Mouse (Mus musculus) ovary, adult 18-20 months (tissue): ENCODE results near the gene Isoc2a.

Experiments used
- DNase-seq: peaks from one replicate; pipeline ENCODE4 v3.0.0; 2022; ENCODE audit warnings: low spot score, mixed read lengths

Isoc2a gene

DNA sequence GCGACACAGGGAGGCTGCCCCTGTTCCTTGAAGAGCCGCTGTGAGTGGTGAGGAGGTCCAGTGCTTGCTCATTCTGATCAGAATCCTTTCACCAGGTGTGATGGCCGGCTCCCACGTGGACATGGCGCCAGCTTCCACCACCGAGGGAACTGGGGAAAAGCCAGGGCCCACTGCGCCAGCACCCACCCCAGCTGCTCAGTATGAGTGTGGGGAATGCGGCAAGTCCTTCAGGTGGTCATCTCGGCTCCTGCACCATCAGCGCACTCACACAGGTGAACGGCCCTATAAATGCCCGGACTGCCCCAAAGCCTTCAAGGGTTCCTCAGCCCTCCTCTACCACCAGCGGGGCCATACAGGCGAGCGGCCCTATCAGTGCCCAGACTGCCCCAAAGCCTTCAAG lies 41.7 kb downstream of the Isoc2a start:
- no peak for DNase-seq

DNA sequence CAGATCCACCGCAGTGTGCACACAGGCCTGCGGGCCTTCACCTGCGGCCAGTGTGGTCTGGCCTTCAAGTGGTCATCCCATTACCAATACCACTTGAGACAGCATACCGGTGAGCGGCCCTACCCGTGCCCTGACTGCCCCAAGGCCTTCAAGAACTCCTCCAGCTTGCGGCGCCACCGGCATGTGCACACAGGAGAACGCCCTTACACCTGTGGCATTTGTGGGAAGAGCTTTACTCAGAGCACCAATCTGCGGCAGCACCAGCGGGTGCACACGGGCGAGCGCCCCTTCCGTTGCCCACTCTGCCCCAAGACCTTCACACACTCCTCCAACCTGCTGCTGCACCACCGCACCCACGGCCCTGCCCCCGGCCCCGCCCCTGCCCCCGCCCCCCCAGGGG lies 42.1 kb downstream of the Isoc2a start:
- DNase-seq: no peak

DNA sequence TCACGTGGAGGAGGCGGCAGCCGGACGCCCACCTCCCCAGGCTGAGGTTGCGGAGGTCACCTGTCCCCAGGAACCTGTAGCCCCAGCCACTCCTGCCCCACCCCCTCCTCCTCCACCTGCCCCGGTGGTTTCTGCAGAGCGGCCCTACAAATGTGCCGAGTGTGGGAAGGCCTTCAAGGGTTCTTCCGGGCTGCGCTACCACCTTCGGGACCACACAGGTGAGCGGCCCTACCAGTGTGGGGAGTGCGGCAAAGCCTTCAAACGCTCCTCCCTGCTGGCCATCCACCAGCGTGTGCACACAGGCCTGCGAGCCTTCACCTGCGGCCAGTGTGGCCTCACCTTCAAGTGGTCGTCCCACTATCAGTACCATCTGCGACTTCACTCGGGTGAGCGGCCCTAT lies 43.0 kb downstream of the Isoc2a start:
- DNase-seq: no peak

DNA sequence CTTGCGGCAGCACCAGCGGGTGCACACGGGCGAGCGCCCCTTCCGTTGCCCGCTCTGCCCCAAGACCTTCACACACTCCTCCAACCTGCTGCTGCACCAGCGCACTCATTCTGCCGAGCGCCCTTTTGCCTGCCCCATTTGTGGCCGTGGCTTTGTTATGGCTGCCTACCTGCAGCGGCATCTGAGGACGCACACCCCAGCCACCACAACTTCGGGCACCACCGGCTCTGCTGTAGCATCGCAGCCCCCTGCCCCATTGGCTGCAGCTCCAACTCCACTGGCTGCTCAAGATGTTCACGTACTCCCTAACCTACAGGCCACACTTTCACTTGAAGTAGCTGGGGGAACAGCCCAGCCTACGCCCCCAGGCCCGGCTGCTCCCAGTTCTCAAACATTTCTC lies 43.5 kb downstream of the Isoc2a start:
- DNase-seq: no peak

DNA sequence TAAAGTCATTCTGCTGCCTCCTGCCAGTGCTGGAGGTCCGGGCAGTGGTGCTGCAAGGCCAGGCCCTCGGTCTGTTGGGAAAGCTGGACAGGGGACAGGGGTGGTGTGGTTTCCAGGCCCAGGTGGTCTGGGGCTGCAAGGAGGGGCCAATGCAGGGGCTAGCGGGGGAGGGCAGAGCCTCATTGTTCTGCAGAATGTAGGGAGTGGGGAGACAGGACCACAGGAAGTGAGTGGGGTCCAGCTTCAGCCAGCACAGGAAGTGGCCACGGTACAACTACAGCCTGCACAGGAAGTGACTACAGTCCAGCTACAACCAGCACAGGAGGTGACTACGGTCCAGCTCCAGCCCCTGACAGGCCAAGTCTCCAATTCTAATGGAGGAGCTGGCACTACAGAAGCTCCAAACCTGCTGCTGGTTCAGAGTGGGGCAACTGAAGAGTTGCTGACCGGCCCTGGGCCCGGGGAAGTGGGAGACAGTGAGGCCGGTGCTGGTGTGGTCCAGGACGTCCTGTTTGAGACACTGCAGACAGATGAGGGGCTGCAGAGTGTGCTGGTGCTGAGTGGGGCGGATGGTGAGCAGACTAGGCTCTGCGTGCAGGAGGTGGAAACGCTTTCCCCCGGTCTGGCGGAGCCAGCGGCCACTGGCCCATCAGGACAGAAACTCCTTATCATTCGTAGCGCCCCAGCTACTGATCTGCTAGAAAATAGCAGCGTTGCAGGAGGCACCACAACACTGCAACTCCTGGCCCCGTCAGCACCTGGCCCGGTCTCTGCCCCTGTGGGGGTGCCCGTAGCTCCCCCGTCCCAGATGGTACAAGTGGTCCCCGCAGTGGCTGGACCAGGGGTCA lies 44.2 kb downstream of the Isoc2a start:
- DNase-seq: no peak

DNA sequence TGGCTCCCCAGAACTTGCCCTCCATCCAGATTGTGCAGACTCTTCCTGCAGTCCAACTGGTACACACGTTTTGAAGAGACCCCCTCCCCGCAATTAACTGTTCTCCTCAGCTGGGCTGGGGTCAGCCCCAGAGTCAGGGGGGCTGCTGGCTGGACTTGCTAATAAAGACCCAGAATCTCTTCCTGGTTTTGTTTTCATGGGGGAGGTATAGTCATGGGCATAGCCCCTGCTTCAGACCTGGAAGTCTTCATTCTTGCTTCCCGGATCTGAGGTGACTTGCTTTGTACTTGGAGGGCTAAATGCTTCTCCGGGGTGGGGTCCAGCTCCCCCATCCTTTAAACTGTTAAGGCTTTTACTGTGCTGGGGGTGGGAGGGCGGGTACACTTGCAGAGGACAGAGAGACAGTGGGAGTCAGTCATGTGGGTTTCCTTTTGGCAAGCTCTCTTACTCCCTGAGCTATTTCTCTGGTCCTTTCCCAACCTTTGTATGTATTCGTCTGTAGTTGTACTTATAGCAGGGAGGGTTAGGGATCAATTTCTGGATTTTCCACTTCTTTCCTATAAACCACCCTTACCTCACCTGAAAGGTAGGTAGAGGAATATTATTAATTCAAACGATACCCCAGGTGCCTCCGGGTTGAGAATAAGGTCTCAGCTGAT lies 45.0 kb downstream of the Isoc2a start, which contains the start of gene Nat14:
Nat14 (plus strand) TSS at position 205 of the 659 bp plus-strand sequence.
- no peak for DNase-seq

DNA sequence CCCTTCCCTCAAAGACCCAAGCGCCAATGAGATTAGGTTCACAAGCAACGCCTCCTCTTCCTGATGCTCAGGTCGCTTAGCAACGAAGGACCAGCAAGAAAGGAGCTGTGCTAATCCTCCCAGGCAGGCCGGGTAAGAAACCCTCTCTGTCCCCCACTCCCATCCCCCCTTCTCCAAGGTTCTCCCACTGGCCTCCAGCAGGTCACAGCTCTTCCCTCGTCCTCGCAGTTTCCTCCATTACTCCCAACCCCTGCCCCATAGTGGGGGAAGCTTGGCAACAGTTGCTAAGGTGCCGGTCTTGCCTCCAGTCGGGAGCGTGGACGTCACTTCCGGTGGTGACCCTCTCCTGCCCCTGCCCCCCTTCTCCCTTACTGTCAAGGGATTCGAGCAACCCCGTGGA lies 45.6 kb downstream of the Isoc2a start:
- DNase-seq: peak; percentile 59

DNA sequence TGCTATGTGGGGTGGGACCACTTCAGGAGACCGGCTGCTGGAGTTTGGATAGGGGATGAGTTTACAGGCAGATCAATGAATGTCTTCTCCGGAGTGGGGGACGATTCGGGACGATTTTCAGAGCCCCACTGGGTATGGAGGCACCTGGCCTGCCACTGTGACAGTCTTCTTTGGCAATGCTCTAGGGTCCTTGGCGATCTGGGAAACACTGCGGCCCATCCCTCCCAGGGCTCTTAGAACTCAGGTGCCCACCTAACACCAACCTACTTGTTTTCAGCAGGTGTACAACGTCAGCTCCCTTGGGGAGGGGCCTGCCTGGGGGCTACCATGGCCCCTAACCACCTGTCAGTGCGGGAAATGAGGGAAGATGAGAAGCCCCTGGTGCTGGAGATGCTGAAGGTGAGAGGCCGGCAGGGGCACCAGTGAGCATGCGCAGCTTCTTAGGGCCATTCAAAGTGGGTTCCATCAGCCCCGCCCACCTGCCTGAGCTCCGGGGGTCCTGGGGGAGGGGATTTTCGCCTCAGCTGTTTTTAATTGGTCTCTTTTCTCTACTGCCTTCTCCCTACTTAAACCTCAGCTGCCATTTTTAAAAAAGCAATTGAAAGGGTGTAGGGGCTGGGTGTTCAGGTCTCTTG lies 46.1 kb downstream of the Isoc2a start:
- no peak for DNase-seq

DNA sequence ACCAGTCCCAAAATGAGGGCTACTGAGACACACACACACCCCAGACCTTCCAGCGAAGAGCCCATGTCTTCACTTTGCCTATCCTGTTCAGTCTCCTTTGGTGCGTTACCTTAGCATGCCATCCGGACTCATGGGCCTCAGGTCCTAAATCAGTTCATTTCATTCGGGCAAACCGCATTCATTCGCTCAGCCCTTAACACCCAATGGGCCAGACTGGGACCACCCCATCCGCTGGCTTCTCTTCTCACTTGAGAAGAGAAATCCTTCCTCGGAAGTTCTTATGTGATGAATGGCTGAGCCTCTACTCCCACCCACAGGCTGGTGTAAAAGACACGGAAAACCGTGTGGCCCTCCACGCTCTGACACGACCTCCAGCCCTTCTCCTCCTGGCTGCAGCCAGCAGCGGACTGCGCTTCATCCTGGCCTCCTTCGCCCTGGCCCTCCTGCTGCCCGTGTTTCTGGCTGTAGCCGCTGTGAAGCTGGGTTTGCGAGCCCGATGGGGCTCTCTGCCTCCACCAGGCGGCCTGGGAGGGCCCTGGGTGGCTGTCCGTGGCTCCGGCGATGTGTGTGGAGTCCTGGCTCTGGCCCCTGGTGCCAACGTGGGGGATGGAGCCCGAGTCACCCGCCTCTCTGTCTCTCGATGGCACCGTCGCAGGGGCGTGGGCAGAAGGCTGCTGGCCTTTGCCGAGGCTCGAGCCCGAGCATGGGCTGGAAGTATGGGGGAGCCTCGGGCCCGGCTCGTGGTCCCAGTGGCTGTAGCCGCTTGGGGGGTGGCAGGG lies 46.8 kb downstream of the Isoc2a start:
- peak; percentile 55 for DNase-seq

DNA sequence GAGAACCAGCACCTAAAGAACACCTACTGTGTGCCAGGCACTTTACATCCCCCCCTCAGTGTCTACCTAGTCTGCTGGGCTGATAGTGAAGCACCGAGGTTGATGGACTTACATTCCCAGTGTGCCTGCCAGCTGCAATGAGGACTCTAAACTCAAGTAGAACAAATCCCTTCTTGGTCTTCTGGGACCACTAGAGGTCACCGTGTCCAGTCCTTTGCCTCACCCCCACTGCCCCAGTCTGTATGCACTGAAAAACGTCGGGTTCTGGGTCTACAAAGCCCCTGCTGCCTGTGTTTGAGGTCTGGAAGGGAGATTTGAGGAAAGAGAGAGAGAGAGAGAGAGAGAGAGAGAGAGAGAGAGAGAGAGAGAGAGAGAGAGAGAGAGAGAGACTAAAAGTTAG lies 47.5 kb downstream of the Isoc2a start:
- DNase-seq: no peak

DNA sequence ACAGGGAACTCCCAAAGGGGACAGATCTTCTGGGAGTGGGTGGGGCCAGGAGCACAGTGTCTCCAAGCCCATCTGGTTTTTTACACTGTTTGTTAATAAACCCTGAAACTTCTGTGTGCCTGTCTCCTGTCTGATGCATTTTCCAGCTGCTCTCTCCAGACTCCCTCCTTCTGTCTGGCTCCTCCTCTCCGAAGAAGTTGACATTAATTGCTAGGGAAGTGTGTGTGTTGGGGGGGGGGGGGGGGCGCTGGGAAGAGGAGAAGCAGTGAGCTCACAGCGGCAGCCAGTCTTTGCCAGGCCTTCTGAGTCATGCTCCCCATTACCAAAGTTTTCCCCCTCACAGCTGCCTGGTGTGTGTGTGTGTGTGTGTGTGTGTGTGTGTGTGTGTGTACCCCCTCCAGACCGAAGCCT lies 47.9 kb downstream of the Isoc2a start:
- no peak for DNase-seq

DNA sequence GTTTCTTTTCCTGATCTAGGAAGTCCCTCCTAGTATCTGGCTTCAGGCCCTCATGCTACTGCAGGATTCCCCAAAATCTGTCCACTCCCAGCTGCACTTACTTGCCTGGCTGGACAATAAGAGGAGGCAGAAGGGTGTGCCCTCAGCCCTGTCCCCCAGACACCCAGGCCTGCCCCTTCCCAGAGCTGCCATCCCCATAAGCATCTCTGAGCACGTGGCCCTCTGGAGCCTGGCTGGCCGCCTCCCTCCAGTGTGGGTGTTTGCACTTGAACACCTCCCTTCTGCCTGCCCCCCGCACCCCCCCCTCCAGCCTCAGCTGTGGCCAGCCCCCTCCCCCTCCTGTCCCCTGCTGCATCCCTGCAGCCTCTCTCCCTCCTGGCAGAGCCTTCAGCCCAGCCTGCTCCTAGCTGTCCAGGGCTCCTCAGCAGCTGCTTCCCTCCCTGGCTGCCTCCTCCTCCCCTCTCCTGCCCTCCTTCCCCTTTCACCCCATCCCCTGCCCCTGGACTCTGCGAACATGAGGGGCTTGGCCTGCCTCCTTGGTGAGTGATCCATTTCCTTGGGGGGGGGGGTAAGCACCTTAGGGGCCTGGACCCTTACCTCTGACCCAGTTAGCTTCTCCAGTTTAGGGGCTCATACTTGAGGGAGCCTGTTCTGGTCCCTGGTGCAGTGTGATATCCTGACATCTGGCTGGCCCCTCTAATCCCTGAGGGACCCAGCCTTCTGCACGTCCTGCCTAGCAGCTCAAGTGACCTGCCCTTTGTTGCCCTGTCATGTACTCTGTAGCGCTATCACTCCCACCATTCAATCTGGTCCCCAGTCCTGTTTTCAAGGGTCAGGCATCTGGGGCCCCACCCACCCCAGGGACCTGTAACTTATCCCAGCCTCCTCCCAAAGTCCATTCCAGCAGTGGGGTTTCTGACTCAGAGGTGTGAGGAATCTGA lies 48.8 kb downstream of the Isoc2a start, which contains the start of gene Ssc5d:
Ssc5d (plus strand) TSS at position 345 of the 941 bp plus-strand sequence.
- no peak for DNase-seq

DNA sequence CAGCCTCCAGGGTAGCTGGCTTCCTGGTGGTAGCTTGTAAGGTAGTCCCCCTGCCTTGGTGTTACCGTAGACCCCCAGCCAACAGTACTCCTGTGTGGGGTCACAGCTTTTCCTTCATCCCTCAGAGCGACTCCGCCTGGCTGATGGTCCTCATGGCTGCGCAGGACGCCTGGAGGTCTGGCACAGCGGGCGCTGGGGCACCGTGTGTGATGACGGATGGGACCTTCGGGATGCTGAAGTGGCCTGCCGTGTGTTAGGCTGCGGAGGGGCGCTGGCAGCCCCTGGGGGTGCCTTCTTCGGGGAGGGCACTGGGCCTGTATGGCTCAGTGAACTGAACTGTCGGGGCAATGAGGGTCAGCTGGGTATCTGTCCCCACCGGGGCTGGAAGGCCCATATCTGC lies 49.9 kb downstream of the Isoc2a start:
- no peak for DNase-seq

DNA sequence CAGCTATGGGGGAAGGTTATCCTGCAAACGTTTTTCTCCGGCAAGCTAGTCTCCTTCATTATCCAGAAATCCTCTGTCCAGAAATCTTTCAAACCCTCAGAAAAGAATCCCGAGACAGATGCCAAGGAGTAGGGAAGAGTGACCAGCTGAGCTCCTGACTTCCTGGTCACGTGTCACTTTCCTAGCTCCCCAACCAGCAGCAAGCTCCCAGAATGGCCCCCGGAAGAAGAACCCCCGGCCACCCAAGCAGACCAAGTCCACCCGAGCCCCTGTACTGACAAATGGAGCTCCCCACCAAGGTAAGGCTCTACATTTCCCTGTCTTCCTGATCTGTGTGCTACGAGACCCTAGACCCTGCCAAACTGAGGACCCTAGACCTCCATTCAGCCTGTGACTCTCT lies 50.8 kb downstream of the Isoc2a start:
- no peak for DNase-seq

DNA sequence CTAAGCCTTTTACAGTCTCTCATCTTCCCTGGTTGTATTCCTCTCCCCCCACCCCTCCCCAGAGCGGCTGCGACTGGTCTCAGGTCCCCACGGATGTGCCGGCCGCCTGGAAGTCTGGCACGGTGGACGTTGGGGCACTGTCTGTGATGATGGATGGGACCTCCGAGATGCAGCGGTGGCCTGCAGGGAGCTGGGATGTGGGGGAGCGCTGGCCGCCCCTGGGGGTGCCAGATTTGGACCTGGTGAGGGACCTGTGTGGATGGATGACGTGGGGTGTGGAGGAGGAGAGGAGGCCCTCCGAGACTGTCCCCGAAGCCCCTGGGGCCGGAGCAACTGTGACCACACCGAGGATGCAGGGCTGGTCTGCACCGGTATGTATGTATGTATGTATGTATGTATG lies 51.4 kb downstream of the Isoc2a start:
- no peak for DNase-seq

DNA sequence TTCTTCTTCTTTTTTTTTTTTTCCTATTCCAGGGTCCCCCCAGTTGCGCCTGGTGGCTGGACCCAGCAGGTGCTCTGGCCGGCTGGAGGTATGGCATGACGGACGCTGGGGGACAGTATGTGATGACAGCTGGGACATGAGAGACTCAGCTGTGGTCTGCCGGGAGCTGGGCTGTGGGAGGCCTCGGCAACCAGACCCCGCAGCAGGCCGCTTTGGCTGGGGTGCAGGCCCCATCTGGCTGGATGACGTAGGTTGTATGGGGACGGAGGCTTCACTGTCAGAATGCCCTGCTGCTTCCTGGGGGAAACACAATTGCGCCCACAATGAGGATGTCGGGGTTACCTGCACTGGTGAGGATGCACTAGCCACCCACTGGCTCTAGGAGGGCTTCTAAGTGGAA lies 56.1 kb downstream of the Isoc2a start:
- DNase-seq: no peak

DNA sequence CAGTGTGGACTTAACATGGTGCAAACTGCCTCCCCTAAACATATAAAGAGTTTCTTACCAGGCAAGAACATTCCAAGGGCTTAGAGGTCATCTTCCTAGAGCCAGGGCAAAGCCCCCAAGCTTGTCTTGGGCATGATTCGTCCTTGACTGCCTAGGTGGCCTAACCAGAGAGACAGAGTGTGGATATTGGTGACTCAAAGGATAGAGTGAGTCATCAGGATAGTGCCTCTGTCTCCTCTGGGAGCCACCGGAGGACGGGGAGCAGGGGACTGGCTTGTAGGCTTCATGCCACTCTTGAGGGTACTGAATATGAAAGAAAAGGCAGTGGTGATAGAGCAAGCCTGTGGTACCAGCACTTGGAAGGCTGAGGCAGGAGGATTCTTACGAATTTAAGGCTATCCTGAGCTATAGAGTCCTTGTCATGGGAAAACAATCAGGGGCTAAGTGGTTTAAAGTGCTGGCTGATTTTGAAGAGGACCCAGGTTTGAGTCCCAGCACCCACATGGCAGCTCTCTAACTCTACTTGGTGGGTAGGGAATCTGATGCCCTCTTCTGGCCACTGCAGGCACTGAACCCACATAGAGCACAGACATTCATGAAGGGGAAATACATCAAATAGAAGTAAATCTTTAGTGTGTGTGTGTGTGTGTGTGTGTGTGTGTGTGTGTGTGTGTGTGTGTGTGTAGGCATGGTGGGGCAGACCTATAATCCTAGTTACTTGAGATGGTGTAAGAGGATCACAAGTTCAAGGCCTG lies 57.4 kb downstream of the Isoc2a start:
- no peak for DNase-seq

DNA sequence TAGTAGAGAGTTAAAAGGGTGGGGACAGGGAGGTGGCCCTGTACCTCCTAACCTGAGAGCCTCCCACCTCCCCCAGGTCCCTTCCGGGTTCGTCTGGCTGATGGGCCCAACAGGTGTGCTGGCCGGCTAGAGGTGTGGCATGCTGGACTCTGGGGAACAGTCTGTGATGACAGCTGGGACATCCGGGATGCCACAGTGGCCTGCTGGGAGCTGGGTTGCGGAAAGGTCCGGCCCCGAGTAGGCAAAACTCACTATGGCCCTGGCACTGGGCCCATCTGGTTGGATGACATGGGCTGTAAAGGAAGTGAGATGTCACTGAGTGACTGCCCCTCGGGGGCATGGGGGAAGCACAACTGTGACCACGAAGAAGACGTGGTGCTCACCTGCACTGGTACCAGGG lies 59.9 kb downstream of the Isoc2a start:
- no peak for DNase-seq

DNA sequence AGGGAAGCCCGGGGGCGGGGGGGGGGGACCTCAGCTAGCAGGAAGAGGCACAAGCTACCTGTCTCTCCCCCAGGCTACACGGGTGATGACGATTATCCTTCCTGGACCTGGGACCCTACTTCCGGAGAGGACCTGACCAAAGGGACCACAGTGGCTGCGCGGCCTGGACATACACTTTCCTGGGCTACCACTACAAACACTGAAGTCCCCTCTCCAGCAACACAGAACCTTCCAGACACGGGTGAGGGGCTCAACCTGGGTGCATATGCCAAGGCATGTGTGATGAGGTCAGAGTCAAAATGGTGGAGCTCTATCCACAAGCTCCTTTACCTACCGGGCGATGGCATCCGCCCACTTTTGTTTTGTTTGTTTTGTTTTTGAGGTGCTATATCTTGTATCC lies 60.4 kb downstream of the Isoc2a start:
- no peak for DNase-seq

DNA sequence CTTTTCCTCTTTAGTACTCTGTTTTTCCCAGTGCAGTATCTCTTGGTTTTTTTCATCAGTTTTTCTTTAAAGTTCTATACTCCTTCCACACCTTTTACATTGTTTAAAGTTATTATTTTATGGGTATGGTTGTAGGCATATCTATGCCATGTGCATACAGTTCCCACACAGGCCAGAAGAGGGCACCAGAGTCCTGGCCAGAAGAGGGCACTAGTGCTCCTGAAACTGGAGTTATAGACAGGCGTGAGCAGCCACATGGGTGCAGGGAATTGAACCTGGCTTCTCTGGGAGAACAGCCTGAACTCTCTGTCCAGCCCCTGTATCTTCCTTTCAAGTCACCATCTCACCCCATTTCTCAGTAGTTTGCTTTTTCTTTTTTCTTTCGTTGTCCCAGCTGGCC lies 61.5 kb downstream of the Isoc2a start:
- DNase-seq: no peak
